Mouse (Mus musculus): ENCODE results near the gene Rnls.

GRCm38 (mm10) chr19:33326706-33327641, 65.1 kb downstream of the Rnls start:
- TF ChIP-seq CTCF (IDR thresholded peaks at IDR 0.05 in 2 of 3, conservative IDR thresholded peaks at IDR 0.05 in 1 of 3; ENCODE audit: control insufficient read depth in 1 of 3, insufficient read depth in 1 of 3, low read depth in 2 of 3, low read length in 3 of 3, poor library complexity in 1 of 3, severe bottlenecking in 1 of 3) (no peak), USF1 (IDR thresholded peaks at IDR 0.05; ENCODE audit: low read depth, low read length) (no peak), POLR2AphosphoS5 (IDR thresholded peaks at IDR 0.05; ENCODE audit: borderline replicate concordance, low read depth, low read length) (no peak)
